Mouse (Mus musculus): ENCODE measurements around the gene Cdh23. TPM values are rescaled to one million over a fixed set of nuclear protein-coding genes. Genes with fewer than 3 reads are reported as not detected.

Cdh23 gene
- total and polyA plus RNA-seq, 3 experiments, result 0.05 TPM; not detected in 2

GRCm38 (mm10) chr10:60390177-60390903 lies 305.9 kb downstream of the Cdh23 start:
- H3K36me3 ChIP-seq (replicated peaks), result no peaks in the 10 kb centered on the region
- no peaks in the 10 kb centered on the region for H3K4me1 ChIP-seq (ENCODE audit: insufficient read depth, low read depth, low read length)
- TF ChIP-seq TAL1 (conservative IDR thresholded peaks at IDR 0.05; ENCODE audit: low read depth, low read length), result no peak
- TF ChIP-seq CTCF (IDR thresholded peaks at IDR 0.05; ENCODE audit: low read depth, low read length), result no peak
- no peak for TF ChIP-seq POLR2AphosphoS5 (IDR thresholded peaks at IDR 0.05; ENCODE audit: insufficient replicate concordance, low read depth, low read length)
- TF ChIP-seq GATA2 (IDR thresholded peaks at IDR 0.05; ENCODE audit: borderline replicate concordance, low read depth, low read length), result no peak
- no peak for TF ChIP-seq GATA1 (IDR thresholded peaks at IDR 0.05; ENCODE audit: borderline replicate concordance, low read length)
- DNase-seq (ENCODE audit: low spot score), result no peak
- no peaks in the 10 kb centered on the region for H3K27me3 ChIP-seq (ENCODE audit: insufficient read depth, low read length)
- H3K9me3 ChIP-seq (replicated peaks), result peaks cover 8% of the 10 kb centered on the region; the same call in 1 of the 2 replicates
- H3K4me3 ChIP-seq (ENCODE audit: low read depth, low read length), result no peak overlapping the region
- ATAC-seq (ENCODE audit: extremely low read depth, insufficient number of reproducible peaks, low FRiP score, poor library complexity, severe bottlenecking), result no peak

DNA sequence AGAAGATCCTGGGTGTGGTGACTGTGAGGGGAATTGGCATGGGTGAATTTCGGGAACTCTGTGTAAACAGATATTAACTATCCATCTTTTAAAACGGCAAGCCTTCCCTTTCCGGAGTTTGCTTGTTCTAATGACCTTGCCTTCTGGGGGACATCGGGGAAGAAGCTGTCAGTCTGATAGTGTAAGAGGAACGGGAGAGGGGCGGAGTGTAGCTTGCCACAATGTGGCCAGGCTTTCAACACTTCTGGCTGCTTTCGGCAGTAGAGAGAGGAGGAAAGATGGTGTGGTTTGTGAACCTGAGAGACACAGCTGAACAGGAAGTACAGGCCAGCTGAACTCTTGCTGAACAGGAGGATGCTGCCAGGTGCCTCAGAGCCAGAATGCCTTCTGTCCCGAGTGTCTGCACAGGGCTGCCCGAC lies 306.8 kb downstream of the Cdh23 start:
- H3K9me3 ChIP-seq (replicated peaks), result peaks cover 8% of the 10 kb centered on the region; the same call in 1 of the 2 replicates
- H3K4me1 ChIP-seq (ENCODE audit: insufficient read depth, low read depth, low read length), result no peaks in the 10 kb centered on the region
- H3K4me3 ChIP-seq (ENCODE audit: low read depth, low read length), result no peak overlapping the region
- no peak for TF ChIP-seq POLR2AphosphoS5 (IDR thresholded peaks at IDR 0.05; ENCODE audit: insufficient replicate concordance, low read depth, low read length)
- no peak for TF ChIP-seq GATA2 (IDR thresholded peaks at IDR 0.05; ENCODE audit: borderline replicate concordance, low read depth, low read length)
- TF ChIP-seq TAL1 (conservative IDR thresholded peaks at IDR 0.05; ENCODE audit: low read depth, low read length), result no peak
- TF ChIP-seq GATA1 (IDR thresholded peaks at IDR 0.05; ENCODE audit: borderline replicate concordance, low read length), result no peak
- DNase-seq (ENCODE audit: low spot score) (no peak), ATAC-seq (ENCODE audit: extremely low read depth, insufficient number of reproducible peaks, low FRiP score, poor library complexity, severe bottlenecking) (no peak)
- H3K27me3 ChIP-seq (ENCODE audit: insufficient read depth, low read length), result no peaks in the 10 kb centered on the region
- H3K36me3 ChIP-seq (replicated peaks), result no peaks in the 10 kb centered on the region

DNA sequence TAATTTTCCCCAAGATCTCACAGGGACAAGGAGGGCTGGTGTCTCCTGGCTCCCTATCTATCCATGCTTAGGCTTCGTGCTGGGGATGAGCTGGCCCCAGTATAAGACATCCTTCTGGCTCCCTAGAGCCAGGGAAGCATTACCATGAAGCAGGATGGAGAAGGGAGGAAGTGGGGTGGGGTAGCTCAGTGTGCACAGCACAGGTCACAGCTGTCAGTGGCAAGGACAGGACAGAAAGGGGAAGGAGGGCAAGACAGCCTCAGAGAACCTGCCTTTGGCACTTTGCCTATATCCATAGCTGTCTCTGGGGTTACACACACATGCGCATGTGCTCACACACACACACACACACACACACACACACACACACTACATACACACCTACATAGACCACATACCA lies 308.0 kb downstream of the Cdh23 start:
- Histone ChIP-seq H3K9me3 (replicated peaks) (peaks cover 8% of the 10 kb centered on the region; the same call in 1 of the 2 replicates), H3K36me3 (replicated peaks) (no peaks in the 10 kb centered on the region), H3K4me1 (ENCODE audit: insufficient read depth, low read depth, low read length) (no peaks in the 10 kb centered on the region), H3K4me3 (ENCODE audit: low read depth, low read length) (no peak overlapping the region), H3K27me3 (ENCODE audit: insufficient read depth, low read length) (no peaks in the 10 kb centered on the region)
- TF ChIP-seq TAL1 (conservative IDR thresholded peaks at IDR 0.05; ENCODE audit: low read depth, low read length), result no peak
- no peak for TF ChIP-seq POLR2AphosphoS5 (IDR thresholded peaks at IDR 0.05; ENCODE audit: insufficient replicate concordance, low read depth, low read length)
- TF ChIP-seq CTCF (IDR thresholded peaks at IDR 0.05; ENCODE audit: low read depth, low read length), result no peak
- TF ChIP-seq GATA1 (IDR thresholded peaks at IDR 0.05; ENCODE audit: borderline replicate concordance, low read length), result no peak
- TF ChIP-seq GATA2 (IDR thresholded peaks at IDR 0.05; ENCODE audit: borderline replicate concordance, low read depth, low read length), result no peak
- ATAC-seq (ENCODE audit: extremely low read depth, insufficient number of reproducible peaks, low FRiP score, poor library complexity, severe bottlenecking), result no peak
- DNase-seq (ENCODE audit: low spot score), result no peak

DNA sequence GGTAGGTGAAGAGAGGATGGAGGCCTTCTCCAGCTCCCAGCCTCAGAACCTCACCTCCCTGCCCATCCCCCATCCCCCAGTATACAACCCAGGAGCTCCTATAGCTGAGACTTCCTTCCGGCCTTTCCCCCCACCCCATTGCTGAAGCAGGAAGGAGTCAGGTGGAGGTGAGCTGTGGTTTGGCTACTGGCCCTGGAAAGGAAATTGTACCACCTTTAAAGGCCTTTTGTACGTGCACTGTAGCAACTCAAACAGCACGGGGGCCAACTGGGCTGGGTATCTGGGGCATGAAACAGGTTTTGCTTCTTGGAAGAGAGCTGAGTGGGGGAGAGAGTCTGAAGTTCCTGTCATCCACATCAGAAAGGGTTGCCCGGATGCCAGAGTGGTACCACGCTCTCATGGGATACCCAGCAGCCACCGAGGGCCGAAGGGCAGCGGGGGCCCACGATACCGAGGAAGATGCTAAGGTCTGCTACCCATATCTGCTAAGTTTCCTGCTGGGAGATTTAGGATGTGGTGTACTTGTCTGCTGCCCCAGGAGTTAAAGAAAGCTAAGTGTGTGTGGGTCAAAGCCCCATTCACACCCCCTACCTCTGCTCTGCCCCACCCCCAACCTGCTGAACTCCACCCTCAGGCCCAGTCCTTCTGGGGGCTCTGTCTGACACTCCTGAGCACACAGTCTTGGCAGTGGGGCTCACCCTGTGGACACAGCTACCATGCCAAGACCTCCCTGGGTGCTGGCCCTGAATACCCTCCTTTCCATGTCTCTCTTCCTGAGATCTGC lies 315.0 kb downstream of the Cdh23 start:
- Histone ChIP-seq H3K4me3 (ENCODE audit: low read depth, low read length) (no peak overlapping the region), H3K27me3 (ENCODE audit: insufficient read depth, low read length) (no peaks in the 10 kb centered on the region), H3K36me3 (replicated peaks) (no peaks in the 10 kb centered on the region), H3K9me3 (replicated peaks) (peaks cover 5% of the 10 kb centered on the region; the same call in 1 of the 2 replicates), H3K4me1 (ENCODE audit: insufficient read depth, low read depth, low read length) (no peaks in the 10 kb centered on the region)
- no peak for ATAC-seq (ENCODE audit: extremely low read depth, insufficient number of reproducible peaks, low FRiP score, poor library complexity, severe bottlenecking)
- TF ChIP-seq TAL1 (conservative IDR thresholded peaks at IDR 0.05; ENCODE audit: low read depth, low read length), result no peak
- TF ChIP-seq GATA2 (IDR thresholded peaks at IDR 0.05; ENCODE audit: borderline replicate concordance, low read depth, low read length), result no peak
- TF ChIP-seq GATA1 (IDR thresholded peaks at IDR 0.05; ENCODE audit: borderline replicate concordance, low read length), result no peak
- no peak for TF ChIP-seq POLR2AphosphoS5 (IDR thresholded peaks at IDR 0.05; ENCODE audit: insufficient replicate concordance, low read depth, low read length)
- no peak for TF ChIP-seq CTCF (IDR thresholded peaks at IDR 0.05; ENCODE audit: low read depth, low read length)
- DNase-seq (ENCODE audit: low spot score), result no peak

DNA sequence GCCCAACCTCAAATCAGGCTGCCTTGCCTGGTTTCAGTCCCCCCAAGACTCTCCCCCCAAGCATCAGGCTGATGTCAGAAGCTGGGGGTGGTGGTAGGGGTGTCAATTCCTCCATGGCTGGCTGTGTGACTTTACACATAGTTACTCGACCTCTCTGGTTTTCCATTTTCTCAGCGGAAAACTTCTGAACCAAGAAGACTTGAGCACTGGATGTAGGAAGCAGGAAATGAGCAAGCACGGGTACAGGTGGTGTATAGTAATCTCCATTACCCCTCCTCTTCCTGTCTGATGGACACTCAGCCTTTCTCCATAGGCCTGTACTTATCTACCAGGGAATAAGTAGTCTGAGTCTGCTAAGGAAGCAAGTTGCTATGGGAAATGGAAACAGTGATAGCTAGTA lies 316.1 kb downstream of the Cdh23 start:
- TF ChIP-seq GATA2 (IDR thresholded peaks at IDR 0.05; ENCODE audit: borderline replicate concordance, low read depth, low read length) (no peak), TAL1 (conservative IDR thresholded peaks at IDR 0.05; ENCODE audit: low read depth, low read length) (no peak), GATA1 (IDR thresholded peaks at IDR 0.05; ENCODE audit: borderline replicate concordance, low read length) (no peak), CTCF (IDR thresholded peaks at IDR 0.05; ENCODE audit: low read depth, low read length) (no peak), POLR2AphosphoS5 (IDR thresholded peaks at IDR 0.05; ENCODE audit: insufficient replicate concordance, low read depth, low read length) (no peak)
- no peaks in the 10 kb centered on the region for H3K36me3 ChIP-seq (replicated peaks)
- ATAC-seq (ENCODE audit: extremely low read depth, insufficient number of reproducible peaks, low FRiP score, poor library complexity, severe bottlenecking) (no peak), DNase-seq (ENCODE audit: low spot score) (no peak)
- H3K9me3 ChIP-seq (replicated peaks), result peaks cover 8% of the 10 kb centered on the region; the same call in 1 of the 2 replicates
- H3K4me3 ChIP-seq (ENCODE audit: low read depth, low read length), result no peak overlapping the region
- no peaks in the 10 kb centered on the region for H3K27me3 ChIP-seq (ENCODE audit: insufficient read depth, low read length)
- H3K4me1 ChIP-seq (ENCODE audit: insufficient read depth, low read depth, low read length), result no peaks in the 10 kb centered on the region

DNA sequence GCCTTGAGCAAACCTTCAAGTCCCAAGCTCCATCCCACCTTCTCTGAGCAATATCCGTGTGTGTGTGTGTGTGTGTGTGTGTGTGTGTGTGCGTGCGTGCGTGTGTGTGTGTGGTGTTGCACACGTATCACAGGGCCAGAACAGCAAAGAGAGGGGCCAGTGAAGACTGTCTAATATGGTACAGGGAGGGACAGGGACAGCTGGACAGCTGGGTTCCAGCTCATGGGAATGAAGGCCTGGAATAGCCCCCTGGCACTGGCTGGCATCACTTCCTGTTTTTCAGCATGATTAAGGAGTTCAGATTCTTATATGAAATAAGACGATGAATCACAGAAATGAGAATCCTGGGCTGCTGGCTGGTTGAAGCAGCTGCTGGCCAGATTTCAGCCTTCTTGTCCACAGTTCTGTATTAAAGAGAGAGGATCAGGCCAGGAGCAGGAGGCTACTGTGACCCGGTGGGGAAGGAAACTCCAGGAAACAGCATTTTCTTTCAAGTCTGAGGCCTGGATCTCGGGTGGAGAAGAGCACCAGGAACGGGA lies 316.8 kb downstream of the Cdh23 start:
- no peak for DNase-seq (ENCODE audit: low spot score)
- no peak for TF ChIP-seq CTCF (IDR thresholded peaks at IDR 0.05; ENCODE audit: low read depth, low read length)
- no peak for TF ChIP-seq POLR2AphosphoS5 (IDR thresholded peaks at IDR 0.05; ENCODE audit: insufficient replicate concordance, low read depth, low read length)
- no peak for TF ChIP-seq TAL1 (conservative IDR thresholded peaks at IDR 0.05; ENCODE audit: low read depth, low read length)
- TF ChIP-seq GATA1 (IDR thresholded peaks at IDR 0.05; ENCODE audit: borderline replicate concordance, low read length), result no peak
- TF ChIP-seq GATA2 (IDR thresholded peaks at IDR 0.05; ENCODE audit: borderline replicate concordance, low read depth, low read length), result no peak
- no peak for ATAC-seq (ENCODE audit: extremely low read depth, insufficient number of reproducible peaks, low FRiP score, poor library complexity, severe bottlenecking)
- Histone ChIP-seq H3K4me1 (ENCODE audit: insufficient read depth, low read depth, low read length) (no peaks in the 10 kb centered on the region), H3K4me3 (ENCODE audit: low read depth, low read length) (no peak overlapping the region), H3K9me3 (replicated peaks) (peaks cover 8% of the 10 kb centered on the region; the same call in 1 of the 2 replicates), H3K27me3 (ENCODE audit: insufficient read depth, low read length) (no peaks in the 10 kb centered on the region), H3K36me3 (replicated peaks) (no peaks in the 10 kb centered on the region)

Measured in G1E (cell line).